Mouse (Mus musculus) liver, adult 2 months (tissue): ENCODE results near the gene Fgg.

Experiments
- CTCF ChIP-seq: fragments of 200-500 bp; IDR thresholded peaks from 2 replicates; pipeline ENCODE4 v1.5.1; 2011; ENCODE audit warnings: low read depth, low read length, control low read depth
- POLR2A ChIP-seq: fragments of 200-500 bp; IDR thresholded peaks from 2 replicates; pipeline ENCODE4 v1.6.1; 2011; ENCODE audit warnings: low read length, control low read depth; ENCODE audit not compliant: insufficient read depth; ENCODE audit errors: extremely low read depth

GRCm38 (mm10) chr3:83046649-83047048, 39.1 kb downstream of the Fgg start:
- TF ChIP-seq CTCF (peak; percentile 25; the same call in 1 of the 2 replicates), POLR2A (peak; percentile 56; the same call in 1 of the 2 replicates)
